Mouse (Mus musculus) ZHBTc4 (cell line): ENCODE results near the gene Nphp1.

Experiments
- DNase-seq: peaks from one replicate; pipeline ENCODE4 v3.0.0-alpha.2; 2011; ENCODE audit warnings: low read depth, low spot score

The Nphp1 gene

DNA sequence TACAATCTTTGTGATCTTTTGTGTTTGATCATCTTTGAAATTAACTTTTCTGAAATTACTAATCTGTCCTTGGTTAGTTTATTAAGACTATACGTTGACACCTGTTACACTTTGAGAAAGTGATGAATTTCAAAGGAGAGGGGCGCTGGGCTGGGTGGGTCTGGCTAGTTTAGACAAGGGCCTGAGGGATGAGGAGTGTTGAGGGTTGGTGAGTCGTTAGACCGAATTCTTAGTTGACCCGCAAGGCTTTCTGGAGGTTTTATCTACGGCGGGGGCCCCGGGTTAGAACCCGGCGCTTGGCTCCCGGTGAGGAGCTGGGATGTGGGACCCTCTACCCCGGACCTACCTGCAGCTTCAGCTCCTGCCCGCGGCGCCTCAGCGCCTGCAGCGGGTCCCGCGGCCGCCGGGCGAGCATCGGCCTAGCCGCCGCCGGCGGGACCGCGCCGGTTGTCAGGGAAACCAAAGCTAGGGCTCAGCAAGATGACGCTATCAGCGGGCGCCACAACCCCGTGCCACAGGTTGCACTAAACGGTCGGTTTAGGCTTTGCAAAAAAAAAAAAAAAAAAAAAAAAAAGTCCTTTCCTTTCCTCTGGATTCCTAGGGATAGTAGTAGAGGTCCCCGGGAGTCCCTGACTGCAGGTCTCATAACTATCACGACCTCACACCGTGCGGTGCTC is at the start of gene Nphp1:
Gene Nphp1, minus strand, starts transcription at position 458 of the 677 bp plus-strand sequence.
- peak; percentile 92 for DNase-seq

DNA sequence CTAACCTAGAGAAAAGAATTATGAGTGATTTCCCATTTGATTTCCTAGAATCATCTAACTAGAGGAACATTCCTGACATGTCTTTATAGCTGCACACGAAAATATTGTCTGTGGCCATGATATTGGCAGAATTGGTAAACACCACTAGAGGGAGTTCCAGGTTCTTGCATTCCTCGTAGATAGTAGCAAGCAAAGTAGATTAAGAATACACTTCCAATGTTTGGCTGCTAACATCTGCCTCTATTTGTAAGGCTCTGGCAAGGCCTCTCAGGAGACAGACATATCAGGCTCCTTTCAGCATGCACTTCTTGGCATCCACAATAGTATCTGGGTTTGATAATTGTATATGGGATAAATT is 44.1 kb upstream of the Nphp1 start:
- DNase-seq, result peak; percentile 63

DNA sequence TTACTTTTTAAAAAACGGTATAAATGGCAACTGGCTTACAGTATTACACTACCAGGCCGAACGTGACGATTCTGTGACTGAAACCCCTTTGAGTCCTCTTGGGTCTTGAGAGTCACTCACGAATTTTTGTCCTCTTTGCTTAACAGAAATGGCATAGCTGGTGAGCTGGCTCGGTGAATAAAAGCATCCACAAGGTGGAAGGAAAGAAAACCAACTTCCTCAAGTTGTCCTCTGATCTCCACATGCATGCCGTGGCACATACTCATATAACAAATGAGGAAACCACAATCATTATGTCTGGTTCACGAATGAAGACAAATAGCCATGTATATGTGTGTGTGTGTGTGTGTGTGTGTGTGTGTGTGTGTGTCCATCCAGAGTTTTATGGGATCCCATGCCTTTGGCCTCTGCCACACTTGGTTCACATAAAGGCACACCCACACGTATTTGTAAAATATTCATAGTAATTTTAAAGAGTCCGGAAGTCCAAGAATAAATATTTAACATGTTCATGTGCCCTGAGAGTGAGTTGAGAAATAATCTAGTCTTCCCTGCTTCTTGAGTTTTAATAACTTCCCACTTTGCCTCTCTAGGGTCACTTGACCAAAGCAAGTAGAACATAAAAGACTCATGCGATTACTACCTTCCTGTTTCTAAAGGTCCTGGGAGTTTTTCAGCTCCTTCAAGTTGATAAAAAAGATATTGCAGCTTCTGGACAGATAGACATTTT is 43.6 kb upstream of the Nphp1 start:
- no peak for DNase-seq

DNA sequence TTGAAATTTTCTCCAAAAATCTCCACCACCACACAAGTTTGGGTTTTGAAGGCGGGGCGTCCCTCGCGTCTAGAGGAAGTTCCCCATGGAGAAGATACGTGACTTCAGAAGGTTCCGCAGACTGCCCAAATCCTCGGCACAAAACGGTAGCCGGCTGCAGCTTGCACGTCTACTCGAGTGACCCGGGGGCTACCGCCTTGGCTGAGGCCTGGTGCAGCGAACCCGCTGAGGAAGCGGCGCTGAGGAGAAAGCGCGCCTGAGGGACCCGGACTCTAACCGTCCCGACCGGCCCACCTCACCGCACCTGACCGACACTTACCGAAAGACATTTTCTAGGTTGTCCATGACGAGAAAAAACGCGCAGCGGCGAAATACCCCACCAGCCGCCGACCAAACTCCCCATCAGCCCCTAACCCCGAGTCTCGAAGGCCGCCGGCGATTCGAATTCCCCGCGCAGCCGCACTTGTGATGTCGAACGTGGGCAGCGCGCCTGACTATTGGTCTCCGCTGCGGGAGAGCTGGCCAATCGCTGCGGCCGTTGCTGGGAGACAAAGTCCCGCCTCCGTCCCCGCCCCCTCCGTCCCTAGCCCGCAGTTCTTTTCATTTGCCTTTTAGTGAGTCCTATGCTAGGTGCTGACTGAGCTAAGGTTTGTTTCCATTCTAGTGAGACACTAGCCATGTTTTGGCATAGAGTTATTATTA is 42.9 kb upstream of the Nphp1 start, which contains the start of gene Bub1:
Gene Bub1, minus strand, starts transcription at position 465 of the 702 bp plus-strand sequence.
- peak; percentile 97 for DNase-seq

DNA sequence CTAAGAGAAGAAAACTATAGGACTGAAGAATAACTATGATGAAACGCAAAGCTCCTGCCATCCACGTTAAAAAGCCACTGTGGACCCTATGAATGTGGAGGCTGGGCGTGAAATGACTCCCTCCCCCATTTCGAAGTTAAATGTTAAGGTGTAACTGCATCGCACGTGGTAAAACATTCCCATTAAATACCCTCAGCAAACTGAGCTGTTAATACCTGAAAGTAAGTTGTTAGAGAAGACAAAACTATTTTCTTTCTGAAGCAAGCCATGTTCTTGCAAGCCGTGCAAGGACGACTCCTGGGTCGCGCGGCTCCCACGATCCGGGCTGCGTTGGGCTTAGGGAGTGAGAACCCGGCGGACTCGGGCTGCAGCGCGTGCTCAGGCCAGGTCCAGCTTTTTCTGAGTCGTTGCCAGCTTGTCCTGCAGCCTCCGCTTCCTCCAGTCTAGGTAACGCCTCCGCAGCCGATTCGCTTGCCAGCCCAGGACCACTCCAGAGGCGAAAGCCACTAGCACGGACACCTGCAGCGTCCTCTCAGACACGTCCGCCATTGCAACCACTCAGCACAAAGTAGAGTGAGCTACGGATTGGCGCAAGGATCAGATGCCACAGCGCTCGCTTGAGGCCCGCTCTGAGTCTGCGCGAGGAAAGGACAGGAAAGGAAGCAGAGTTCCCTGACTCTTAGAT is 3.4 kb upstream of the Nphp1 start, which contains the start of gene Mtln:
Gene Mtln, minus strand, starts transcription at position 570 of the 685 bp plus-strand sequence.
- peak; percentile 94 for DNase-seq

DNA sequence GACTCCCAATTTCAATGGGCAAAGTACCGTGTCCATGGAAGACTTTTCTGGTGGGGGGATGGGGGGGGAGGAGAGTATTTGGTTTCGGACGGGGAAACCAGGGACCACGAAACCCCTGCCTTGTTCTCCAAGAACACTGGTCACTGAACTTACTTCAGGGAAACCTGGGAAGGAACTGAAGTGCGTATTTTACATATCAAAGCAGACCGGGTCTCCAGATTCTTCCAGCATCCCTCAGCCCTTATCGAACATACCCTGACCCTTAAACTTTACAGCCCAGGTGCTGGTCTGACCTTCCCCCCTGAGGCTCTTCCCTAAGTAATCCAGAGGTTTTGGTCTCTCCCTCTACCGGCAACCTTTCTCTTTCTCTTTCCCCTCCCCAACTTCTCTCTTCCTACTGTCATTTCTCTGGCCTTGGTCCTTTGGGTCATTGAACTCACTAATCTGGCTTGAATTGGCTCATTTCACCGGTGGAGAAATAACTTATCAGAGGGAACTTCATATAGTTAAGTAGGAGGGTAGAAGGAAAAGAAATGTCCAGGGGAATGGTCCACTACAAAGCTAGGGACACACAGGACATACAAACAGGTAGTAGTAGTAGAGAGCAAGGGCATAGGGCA is 1.1 kb upstream of the Nphp1 start:
- peak; percentile 35 for DNase-seq

DNA sequence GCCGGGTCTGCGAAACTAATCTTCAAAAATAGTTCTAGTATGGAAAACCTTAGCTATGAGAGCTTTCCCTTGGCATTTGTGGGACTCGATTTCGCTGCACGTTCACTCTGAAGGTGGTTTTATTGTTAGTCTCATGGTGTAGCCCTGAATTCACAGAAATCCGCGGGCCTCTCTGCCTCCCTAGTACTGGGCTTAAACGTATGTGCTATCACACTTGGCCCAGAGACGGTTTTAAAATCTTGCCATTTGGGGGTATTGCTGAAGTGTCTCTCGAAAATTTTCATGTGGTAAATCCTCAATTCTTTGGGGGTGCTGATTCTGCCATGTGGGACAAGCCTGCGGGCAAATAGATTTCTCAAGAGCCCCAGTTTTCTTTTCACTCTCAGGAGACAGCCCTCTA is 441 bp upstream of the Nphp1 start:
- no peak for DNase-seq

DNA sequence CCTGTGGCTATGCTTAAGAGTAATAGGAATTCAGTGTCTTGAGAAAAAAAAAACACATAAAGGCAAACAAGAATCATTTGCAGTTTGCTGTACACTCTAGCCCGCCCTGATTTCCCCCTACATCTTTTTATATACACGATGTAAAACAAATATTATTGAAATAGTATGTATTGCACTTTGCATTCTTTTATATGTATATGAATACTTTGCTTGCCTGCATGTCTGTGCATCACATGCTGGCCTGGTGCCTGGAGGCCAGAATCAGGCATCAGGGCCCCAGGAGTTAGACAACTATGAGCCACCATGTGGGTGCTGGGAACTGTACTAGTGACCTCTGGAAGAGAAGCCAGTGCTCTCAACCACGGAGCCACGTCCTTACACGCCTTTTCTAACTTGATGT is 1.5 kb downstream of the Nphp1 start:
- DNase-seq, result no peak

DNA sequence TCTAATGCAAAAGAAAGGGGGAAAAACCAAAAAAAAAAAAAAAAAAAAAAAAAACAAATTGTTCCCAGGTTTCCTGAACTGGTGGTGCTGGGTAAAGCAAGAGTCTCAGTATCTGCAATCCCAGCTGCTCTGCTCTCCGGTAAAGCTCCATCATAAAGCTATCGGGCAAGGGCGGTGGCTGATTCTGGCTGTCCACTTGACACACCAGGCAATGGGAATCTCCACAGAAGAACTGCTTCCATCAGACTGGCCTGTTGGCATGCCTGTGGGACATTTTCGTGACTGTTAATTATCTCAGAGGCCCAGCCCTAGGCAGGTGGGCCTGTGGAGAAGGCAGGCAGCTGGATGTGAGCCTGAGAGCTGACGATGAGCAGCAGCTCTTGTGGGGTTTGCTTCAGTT is 10.2 kb downstream of the Nphp1 start:
- no peak for DNase-seq

DNA sequence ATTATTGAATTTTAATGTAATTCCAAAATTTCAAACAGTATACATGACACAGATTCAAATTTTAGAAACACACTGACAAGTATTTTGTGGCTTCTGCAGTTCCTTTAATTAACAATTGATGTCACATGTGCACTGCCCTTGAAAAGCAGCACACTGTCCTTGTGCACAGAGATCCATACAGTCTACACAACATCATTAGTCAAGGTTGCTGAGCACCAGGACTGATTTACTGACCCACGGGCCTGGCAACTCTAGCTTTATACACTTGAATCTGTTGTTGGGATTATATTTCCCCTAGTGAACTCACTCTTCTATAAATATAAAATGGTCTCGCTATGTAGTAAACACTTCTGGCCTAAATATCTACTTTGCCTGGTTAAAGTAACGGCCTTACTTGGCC is 13.7 kb downstream of the Nphp1 start:
- DNase-seq, result no peak

DNA sequence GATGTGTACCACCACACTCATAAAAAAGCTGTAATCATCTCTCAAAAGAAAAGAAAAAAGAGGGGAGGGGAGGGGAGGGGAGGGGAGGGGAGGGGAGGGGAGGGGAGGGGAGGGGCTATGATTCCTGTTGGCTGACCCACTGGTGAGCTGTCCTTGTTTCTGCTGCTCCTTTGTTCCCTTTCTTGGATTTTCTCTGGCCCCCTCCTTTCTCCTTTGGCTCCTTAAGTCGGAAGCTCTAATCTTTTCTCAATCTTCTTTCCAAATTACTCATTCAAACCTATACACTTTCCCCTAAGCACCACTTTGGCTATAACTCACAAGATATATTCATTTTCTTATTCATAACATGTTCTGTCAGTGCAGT is 14.1 kb downstream of the Nphp1 start:
- no peak for DNase-seq

DNA sequence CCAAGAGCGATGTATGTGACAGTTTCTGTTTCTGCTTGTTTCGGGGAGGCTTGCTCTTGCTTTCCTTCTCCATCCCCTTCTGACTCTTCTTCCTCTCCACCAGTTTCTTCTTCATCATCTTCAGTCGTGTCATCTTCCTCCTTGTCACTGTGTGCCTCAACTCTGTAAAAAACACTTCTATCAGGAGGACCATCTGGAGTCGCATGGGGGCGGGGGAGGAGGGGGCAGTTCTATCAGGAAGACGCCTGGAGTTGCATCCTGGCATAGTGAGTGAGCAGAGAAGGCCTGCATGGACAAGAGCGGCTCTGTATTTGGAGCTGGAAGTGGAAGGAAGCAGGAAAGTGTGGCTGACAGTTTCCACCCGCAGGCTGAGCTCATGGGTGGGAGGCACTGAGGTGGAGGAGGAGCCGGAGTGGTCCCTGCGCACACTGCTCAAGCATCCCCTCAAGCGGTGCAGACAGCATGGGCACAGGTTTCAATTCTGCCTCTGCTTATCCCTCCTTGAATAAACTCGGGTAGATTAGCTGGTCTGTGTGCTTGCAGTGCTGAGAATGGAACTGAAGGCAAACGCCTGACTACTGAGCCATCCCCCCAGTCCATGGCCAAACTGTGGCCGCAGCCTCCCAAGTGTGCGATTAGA is 14.6 kb downstream of the Nphp1 start:
- DNase-seq, result no peak

DNA sequence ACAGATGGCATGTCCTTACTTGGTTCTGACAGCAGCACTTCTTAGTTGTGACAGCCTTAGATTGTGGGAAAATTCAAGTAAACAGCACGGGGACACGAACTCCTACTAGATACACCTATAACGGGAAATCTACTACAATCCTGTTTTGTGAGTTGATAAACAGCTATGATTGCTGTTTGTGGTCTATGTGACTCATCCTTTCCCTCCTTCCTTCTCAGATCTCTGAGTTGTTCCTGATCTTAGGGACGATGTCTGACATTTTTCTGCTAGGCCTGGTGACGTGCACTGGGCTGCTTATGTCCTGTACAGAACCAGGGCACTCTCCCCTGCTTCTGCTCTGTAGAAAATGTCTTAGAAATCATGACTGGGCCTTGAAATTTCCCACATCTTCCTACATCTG is 27.1 kb downstream of the Nphp1 start:
- no peak for DNase-seq

DNA sequence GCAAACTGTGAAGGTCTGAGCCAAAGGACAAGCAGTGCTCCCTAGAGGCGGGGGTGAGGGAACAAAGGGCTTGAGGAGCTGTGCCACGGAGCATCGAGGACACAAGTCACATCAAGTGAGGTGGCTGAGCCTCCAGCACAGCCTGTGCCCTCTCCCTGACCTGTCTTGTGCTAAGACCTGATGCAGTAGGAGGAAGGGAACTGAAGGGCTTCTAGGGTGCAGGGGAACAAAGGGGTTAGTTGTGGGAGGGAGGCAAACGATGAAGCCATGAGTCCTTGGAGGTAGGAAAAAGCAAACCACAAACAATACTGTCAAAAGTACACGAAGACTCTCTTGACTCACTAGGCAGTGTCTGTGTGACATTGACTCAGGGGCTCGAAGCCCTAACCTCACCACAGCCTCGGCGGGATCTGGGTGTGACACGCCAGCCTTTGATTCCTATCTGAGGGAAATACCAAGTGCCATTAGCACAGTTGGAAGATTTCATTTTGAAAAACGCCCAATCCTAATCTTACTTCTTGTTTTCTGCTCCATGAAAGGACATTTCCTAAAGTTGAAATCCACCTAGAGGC is 28.2 kb downstream of the Nphp1 start:
- peak; percentile 21 for DNase-seq

DNA sequence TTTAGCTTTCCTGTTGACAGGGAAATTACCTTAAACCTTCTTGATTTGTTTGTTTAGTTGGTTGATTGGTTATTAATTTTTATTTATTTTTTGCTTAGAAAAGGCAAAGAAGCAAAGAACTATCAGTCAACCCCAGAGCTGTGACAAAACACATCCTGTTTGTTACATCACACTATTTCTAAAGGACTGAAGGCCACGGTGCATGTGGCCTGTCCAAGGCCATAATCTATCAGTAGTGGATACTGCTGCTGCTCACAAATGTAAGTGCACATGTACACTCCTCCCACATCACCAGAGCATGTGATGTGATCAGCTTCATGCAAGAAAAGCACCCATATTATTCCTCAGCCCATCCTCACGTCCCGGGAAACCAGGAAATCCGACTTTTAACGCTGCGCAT is 28.7 kb downstream of the Nphp1 start:
- no peak for DNase-seq

DNA sequence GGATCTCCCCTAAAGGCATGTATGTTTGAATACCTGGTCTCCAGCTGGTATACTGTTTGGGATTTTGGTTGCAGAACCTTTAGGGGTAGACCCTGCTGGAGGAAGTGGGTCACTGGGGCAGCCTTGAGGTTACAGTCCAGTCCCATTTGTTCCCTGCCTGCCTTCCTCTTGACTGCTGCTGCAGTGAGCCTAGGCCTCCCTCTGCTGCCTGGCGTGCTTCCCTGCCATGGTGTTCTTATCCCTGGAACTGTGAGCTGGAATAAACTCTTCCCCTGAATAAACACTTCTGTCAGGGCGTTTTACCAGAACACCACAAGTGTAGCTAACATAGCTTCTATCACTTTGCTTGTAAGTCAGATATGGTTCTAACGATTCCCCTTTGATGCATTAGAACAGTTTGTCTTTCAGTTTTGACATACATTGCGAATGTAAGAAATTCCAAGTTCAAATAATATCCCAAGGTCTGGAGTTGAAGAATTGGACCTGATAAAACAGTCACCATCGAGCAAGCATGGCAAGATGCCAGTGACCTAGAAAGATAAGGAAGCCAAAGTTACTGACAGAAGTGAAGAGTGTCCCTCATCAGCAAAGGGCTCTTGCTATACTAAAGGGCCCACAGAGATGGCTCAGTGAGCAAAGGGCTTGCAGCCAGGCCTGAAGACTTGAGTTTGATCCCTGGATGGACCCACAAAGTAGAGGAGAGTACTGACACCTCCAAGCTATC is 29.4 kb downstream of the Nphp1 start:
- DNase-seq, result no peak

DNA sequence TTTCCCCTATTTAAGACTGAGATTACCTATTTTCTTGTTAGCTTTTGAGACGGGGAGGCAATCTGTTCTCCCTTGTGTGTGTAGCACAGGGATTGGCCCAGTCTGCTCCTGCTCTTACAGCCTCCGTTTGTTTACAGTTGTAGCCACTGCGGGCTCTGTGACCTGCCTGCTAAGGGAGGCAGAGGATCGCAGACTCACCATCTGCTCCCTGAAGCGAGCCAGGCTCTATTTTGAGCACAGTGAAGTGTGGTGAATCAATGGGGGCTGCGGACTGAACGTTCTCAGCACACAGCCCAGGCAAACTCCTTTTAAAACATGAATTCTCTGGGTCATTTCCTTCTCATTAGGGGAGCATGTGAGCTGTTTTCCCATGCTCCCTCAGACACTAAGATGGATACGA is 31.5 kb downstream of the Nphp1 start:
- no peak for DNase-seq

DNA sequence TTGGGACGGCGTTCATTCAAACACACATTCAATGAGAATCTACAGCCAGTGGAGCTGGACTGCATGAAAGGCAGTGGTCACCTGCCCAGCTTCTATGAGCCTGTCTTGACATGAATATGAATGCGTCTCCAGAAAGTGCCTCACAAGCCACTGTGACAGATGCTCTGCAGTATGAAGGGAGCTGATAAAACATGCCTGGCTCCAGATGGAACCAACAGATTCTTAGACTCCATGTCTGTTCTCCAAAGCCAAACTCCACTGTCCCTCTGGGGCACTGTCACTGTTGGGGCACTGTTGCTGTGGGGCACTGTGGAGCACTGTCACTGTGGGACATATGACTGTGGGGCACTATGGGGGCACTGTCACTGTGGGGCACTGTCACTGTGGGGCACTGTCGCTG is 34.6 kb downstream of the Nphp1 start:
- no peak for DNase-seq

DNA sequence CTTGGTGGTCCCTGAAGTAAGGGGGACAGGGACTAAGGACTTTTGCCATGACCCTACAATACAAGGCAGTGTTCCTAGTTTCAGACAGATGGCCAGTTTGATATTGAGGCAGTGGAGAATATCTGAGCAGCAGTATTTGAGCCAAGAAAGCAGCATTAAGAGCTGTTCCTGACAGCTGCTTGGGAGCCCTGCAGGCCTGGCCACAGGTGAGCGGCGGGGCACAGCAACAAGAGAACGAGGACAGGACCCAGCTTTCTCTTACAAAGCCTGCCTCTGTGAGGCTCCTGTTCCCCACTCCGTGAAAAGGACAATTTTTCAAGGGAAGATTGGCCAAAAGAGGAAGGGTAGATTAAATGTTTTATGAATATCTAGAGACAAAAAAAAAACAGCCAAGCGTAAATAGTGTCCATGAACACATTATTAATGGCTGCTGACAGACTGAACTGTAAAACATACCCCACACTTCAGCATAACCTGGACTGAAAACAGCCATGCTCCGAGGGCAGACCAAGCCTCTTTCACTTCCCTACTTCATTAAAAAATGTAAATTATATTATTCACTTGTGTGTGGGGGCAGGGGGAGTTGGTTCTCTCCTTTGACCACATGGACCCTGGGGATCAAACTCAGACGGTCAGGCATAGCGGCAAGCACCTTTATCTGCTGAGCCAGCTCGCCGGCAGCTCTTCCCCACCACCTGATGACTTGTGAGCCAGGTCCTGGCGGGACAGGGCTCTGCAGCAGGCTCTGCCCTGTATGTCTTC is 36.7 kb downstream of the Nphp1 start:
- no peak for DNase-seq
